Mouse (Mus musculus): Measurements from ENCODE around the gene Ttc23.

DNA sequence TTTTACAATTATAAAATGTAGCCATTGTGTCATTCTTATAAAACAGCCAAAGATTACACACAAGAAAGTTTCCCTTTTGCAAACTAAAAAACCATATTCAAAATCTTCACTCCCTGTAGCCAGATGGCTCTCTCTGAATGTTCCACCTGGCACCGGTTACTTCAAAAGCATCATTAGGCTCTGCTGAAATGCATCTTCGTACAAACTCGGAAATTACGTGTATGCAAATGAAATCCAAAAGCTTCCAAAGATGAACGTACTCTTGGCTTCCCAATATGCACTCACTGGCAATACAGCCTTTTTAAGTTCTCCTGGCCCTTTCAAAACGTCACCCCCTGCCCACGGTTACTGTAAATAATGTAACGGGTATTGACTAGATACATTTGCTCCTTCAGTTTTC, 2.9 kb upstream of the Ttc23 start:
- TF ChIP-seq CTCF (IDR thresholded peaks at IDR 0.05; ENCODE audit: extremely low read depth, insufficient read depth, insufficient read length, insufficient replicate concordance), result no peak
- TF ChIP-seq POLR2A (IDR thresholded peaks at IDR 0.05; ENCODE audit: low read depth, low read length), result no peak

Data from spleen, adult 2 months (tissue).